Mouse (Mus musculus) spleen, postnatal 4 days (tissue): ENCODE measurements around the gene Mrpl53.

Source experiments
- DNase-seq, 2 experiments: peaks; one replicate each; pipeline ENCODE4 v3.0.0; 2022; ENCODE audit warnings: low spot score in 2 of 2

Gene Mrpl53

DNA sequence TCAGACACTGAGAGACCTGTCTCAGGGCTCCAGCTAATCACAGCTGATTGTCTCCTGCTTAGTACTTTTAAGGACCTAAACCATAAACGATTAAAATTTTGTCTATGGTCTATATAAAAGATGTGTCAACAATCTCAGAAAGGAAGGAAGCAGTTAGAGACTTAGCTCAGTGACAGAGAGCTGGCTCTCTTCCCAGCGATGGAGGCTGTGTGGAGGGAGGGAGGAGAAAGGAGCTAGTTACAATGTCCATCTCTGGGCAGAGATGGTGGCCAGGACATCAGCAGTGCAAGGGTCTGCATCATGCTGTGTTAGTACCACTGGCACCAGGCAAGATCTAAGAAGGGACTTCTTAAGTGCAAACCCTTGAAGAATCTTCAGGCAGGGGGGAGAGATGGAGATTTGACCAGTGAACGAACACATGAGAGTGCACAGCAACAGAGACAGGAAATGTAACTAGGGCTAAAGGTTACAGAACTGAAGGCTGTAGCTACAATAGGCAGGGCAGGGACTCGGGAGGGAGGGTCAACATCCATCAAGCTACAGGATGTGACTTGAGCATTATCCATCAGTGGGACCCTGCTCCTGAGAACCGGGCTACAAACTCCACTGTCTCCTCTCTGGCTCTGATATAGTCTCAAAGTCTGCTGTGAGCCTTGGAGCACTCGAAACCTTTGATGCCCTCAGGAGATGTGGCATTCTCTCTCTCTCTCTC lies 16.3 kb upstream of the Mrpl53 start:
- no peak for DNase-seq

DNA sequence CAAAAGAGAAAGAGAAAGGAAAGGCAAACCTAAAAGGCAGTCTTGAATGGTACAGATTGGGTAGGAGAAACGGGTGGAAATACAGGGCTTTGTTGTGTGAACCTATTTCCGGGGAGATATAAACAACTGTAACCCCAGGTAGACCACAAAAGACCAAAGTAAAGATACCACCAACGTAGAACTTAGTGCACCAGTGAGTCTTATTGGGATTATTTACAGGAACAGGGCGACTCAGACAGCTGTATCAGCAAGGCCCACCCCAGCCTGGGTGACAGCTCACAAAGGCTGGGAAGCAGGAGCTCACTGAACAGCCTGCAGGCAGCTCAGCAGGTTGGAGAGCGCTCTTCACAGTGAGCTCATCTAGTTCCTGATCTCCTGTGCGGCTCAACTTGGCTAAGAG lies 12.9 kb upstream of the Mrpl53 start:
- no peak for DNase-seq

DNA sequence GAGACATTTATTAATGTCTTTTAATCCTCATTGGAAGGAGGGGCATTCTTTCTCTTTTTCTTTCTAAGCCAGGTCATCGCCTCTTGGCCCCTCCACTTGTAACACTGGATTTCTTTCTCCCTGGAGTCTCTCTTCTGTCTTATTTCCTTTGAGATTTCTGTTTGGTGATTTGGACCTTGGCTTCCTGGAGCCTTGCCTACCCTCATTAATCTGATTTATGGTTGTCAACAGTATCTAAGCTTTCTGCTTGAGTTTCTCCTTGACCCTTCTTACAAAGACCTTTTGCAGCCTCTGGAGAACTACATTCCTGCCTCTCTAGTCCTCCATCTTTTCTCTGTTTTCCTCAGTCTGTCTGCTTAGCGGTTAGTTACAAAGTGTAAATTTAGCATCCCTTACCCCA lies 10.4 kb upstream of the Mrpl53 start:
- no peak for DNase-seq

DNA sequence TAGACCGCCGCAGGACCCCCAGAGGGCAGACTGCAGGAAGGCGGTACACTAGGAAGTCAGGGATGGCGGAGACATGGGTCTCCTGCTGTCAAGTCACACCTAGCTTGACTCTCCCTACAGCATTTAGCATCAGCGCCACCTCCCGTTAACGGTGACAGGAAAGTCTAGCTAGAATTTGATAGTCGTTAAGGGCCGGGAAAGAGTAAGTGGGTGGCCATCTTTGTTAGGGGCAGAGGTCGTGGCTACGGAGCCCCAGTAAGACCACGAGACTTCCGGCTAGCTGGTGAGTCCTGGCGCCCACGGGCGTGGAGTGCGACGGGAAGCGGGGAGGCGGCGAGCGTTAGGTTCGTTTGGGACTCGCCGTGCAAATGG lies 7.5 kb upstream of the Mrpl53 start, which contains the start of the genes Ccdc142 and Gm42688:
Gene Ccdc142 (plus strand): TSS at position 286 of the 372 bp plus-strand sequence.
Gene Gm42688 (plus strand): TSS at position 302 of the 372 bp plus-strand sequence.
- DNase-seq: peak; percentile 89 to 91

DNA sequence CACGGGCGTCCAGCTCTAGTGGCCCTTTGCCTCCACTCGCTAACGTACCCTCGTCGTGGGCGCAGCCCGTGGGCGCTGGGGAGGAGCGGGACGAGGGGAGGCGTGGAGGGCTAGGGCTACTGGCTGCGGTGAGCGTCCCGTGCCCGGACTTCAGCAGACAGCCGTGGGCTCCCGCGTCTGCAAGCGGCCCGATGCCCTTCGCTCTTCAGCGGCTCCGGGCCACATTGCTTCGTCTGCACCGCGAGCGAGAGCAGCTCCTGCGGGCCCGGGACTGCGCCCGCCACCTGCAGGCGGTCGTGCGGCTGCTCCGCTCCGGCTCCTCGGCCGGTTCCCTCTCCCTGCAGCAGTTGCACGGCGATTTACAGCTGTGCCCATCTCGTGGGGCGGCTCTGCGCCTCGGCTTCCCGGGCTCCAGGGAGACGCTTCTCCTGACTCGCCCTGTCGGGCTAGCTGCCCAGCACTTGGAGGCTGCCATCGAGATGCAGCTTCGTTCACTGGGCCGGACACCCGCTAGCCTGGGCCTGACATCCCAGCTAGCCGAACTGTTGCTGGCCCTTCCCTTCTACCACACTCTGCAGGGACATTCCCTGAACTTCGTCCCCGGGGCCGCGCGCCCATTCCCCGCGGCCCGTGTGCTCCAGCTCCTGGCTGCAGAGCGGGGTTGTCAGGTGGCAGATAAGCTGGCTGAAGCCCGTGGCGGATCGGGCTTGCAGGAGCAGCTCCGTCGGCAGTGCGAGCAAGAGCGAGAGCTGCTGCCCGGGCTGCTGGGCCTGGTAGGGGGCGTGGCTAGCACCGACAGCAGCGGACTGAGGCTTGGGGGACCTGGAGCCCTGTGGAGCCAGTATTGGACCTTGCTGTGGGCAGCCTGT lies 6.9 kb upstream of the Mrpl53 start:
- peak; percentile 74 to 90 for DNase-seq

DNA sequence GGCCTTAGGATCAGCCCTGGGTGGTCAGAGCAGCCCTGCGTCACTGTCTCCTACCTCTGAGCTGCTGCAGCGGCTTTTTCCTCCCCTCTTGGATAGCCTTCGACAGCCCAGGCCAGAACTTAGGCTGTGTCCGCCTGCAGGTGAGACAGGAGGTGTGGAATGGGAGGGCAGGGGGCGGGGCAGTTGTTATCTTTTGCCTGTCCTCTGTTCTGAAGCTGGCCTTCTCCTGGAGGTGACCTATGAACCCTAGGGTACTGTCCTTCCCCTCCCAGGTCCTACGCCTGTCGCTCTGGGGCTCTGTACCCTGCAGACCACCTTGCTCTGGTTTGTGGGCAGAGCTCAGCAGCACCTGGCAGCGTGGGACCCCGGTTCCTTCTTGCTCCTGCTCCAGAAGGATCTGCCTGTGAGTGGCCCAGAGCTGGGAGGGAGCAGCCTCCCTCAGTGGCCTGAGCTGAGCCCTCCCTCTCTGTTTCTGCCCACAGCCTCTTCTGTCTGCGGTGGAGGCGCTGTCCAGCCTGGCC lies 5.7 kb upstream of the Mrpl53 start:
- no peak for DNase-seq

DNA sequence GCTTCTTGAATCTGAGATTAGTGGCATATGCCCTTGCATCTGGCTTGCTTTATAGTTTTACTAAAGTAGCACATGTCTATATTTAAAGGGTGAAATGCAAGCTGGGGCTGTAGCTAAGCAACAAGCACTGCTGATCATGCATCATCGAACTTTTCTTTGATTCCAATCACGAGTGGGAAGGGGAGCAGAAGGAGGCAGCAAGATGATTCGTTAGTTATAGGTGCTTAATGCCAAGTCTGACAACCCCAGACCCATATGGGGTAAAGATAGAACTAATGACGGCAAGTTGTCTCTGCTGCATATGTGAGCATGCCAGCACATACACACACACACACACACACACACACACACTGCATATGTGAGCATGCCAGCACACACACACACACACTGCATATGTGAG lies 4.7 kb upstream of the Mrpl53 start:
- no peak for DNase-seq

DNA sequence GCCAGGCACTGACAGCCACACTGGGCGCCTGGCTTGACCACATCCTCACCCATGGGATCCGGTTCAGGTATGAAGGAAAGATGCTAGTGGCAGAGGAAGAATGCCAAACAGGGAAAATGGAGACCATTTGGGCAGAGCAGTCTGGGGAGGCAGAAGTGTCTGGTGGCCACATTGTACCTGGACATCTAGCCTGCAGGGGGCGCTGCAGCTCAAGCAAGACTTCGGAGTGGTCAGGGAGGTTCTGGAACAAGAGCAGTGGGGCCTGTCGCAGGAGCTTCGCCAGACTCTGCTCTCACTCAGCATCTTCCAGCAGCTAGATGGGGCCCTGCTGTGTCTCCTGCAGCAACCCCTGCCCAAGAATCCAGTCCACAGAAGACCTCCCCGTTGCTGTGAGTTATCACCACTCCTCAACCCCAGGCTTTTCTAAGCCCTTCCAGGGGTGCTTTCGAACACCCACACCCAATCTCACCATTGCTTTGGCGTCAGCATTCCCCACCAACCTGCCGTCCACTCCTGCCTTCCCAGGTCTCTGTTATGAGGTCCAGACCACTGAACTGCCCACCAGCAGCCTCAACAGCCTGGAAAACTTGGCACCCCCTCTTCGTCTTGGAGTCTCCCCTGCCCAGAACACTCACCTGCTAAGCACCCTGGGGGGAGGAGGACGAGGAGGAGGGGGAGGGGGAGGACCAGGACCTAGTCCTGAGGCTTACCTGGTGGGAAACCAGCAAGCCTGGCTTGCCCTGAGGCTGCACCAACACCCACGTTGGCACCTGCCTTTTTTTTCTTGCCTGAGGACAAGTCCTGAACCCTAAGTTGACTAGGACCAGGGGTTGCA lies 1.1 kb upstream of the Mrpl53 start:
- DNase-seq: peak; percentile 90 to 97

DNA sequence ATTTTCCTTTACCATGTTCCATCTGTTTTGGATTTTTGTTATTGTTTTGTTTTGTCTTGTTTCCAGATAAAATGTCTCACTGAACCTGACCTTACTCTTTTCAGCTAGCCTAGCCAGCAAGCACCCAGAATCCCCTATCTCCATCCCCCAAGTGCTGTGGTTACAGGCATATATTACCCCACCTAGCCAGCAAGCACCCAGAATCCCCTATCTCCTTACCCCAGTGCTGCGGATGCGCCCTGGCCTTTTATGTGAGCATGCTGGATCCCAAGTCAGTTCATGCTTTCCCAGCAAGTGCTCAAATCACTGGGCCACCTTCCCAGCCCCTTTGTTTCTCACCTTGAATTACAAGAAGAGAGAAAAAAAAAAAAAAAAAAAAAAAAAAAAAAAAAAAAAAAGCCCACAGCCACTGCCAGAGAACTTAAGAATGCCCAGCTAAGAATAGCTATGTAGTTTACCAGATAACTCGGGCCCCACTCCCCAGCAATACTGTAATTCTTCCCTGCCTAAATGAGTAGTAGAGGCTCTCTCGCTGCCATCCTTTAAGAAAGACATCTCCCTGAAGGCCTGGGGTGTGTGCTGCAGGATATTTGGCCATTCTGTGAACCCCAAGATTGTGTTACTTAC lies 2.8 kb downstream of the Mrpl53 start:
- peak in 1 of 2 experiments; percentile 53 for DNase-seq

DNA sequence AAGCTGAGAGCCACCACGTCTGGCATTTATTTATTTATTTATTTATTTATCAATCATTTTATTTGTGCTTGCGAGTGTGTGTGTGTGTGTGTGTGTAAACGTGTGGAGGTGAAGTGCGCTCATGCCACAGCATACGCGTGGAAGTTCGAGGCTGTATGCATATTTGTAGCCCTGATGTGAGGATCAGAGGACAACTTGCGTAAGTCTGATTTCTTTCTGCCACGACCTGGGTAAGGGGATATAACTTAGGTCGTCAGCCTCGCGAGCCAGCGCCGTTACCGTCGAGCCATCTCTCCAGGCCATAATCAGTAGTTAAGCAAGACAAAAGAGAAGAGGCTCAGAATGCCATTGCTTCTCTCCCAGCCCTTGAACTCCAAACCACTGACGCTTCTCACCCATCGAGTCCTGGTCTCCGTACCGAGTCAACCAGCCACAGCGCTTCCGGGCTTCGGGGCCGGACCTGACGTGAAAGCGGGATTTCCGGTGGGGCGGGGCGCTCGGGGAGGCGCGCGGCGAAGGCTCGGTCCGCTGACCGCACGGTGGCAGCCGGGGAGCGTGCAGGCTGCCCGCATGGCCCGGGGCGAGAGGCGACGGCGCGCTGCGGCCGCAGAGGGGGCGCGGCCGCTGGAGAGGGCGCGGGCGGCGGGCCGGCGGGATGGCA lies 6.3 kb downstream of the Mrpl53 start, which contains the start of gene Mogs:
Gene Mogs (plus strand): TSS at position 486 of the 661 bp plus-strand sequence.
- peak; percentile 93 to 97 for DNase-seq

DNA sequence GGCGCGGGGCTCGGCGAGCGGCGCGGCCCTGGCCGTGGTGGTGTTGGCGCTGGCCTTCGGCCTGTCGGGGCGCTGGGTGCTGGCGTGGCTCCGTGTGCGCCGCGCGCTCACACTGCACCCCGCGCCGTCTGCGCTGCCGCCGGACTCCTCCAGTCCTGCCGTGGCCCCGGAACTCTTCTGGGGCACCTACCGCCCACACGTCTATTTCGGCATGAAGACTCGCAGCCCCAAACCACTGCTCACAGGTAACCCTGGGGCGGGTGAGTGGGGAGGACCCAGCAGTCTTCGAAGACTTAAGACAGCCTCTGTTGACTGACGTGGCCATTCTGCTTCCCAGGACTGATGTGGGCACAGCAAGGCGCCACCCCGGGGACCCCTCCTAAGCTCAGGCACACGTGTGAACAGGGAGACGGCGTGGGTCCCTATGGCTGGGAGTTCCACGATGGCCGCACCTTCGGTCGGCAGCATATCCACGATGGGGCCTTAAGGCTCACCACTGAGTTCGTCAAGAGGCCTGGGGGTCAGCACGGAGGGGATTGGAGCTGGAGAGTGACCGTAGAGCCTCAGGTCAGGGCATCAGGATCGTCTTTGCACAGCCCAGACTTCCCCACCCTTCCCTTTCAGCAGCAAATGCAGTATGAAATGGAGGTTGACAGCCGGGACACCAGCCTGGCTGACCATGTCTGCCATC lies 7.0 kb downstream of the Mrpl53 start:
- peak in 1 of 2 experiments; percentile 76 for DNase-seq

DNA sequence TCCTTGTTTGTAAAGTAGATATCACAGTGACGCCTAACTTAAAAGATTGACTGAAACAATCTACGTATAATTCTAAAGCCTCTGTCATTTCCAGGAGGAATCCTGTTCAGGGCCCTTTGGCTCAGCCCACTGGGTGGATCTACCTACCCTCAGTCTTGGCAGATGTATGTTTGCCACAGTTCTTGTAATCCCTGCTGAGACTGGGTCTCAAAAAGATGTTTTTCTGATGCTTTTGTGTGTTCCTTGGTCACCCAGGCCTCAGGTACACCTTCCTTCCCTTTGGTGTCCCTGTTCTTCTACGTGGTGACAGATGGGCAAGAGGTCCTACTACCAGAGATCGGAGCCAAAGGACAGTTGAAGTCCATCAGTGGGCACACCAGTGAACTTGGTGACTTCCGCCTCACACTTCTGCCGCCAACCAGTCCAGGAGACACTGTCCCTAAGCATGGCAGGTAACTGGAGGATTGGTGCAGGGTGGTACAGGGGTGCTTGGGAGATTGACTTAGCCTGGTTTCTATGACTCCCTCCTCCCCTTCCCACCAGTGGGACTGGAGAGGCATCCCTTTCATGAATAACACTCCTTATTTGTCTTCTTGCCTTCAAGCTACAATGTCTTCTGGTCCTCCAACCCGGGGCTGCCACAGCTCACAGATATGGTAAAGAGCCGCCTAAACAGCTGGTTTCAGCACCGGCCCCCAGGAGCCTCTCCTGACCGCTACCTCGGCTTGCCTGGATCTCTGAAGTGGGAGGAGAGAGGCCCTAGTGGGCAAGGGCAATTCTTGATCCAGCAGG lies 7.7 kb downstream of the Mrpl53 start:
- DNase-seq: peak in 1 of 2 experiments; percentile 64

DNA sequence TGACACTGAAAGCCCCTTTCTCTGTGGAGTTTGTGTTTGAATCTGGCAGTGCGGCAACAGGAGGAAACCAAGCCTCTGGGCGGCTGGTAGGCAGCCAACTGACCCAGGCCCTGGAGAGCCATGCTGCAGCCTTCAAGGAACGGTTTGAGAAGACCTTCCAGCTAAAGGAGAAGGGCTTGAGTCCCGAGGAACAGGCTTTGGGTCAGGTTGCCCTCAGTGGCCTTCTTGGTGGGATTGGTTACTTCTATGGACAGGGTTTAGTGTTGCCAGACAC lies 8.3 kb downstream of the Mrpl53 start:
- DNase-seq: peak in 1 of 2 experiments; percentile 59

DNA sequence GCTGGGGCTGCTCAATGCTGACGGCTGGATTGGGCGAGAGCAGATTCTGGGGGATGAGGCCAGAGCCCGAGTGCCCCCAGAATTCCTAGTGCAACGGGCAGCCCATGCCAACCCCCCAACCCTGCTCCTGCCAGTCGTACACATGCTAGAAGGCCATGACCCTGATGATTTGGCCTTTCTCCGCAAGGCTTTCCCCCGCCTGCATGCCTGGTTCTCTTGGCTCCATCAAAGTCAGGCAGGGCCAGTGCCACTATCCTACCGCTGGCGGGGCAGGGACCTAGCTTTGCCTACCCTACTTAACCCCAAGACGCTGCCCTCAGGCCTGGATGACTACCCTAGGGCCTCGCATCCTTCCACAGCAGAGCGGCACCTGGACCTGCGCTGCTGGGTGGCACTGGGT lies 8.8 kb downstream of the Mrpl53 start:
- DNase-seq: no peak

DNA sequence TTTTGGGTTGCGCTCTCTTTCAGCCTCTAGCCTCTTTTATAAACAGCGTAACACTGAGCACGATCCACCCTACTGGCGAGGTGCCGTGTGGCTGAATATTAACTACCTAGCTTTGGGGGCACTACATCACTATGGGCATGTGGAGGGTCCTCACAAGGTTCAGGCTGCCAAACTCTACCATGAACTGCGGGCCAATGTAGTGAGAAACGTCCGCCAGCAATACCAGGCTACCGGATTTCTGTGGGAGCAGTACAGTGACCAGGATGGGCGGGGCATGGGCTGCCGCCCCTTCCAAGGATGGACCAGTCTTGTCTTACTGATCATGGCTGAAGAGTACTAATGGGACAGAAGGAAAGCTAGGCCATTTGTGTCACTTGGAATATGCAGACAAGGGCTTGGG lies 9.5 kb downstream of the Mrpl53 start:
- no peak for DNase-seq

DNA sequence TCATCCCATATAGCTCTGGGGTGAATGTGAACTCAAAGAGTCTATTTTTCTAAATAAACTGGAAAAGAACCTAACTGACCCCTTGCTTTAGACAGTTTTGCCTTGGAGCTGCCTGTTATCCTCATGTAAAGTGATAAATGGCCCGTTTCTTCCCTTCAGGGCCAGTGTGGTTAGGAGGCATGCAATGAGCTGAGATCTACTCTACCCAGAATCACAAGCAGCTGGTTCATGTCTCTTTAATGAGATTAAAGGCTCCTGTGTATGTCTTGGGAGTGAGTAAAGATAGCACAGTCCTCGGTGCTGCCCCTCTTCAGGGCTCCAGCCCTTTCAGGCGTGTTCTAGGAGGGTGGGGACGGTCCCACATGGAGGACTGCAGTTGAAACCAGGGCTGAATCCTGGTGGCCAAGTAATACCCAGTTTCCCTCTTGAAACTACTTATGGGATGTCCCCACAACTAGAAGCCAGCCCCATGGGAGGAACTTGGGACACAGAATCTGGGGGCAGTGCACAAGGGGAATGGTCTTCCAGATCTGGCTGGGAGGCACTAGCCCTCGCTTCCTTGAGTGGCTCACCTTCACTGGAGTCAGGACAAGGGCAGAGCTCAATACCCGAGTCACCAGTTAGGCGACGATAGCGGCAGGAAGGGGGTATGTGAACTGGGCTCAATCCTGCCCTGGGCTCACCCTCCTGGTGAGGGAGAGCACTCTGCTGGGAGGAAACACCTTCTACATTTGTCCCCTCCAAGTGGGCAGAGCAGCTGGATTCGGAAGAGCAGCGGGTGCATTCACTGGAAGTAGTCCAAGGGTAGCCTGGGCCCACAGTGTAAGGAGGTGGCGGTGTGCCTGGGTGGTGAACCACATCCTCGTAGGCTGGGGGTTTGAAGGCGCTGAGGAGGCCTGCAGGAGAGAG lies 10.2 kb downstream of the Mrpl53 start:
- no peak for DNase-seq

DNA sequence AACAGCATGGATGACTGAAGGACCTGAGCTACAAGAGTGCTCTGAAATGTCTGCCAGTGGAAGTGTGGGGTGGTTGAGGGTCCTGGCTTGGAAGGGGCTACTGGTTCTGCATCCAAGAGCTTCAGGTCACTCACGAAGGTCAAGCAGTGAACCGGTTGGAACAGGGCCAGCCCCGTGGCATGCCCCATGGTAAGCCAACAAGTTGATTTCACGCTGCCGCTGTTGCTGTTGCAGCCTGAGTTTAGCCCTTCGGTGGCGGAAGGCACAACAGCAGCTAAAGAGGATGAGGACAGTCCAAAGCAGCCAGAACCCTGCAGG lies 10.9 kb downstream of the Mrpl53 start:
- DNase-seq: peak in 1 of 2 experiments; percentile 32
